Mouse (Mus musculus): ENCODE data around the gene Mfsd4b5. TPM values are rescaled to one million over a fixed set of nuclear protein-coding genes. Genes with fewer than 3 reads are reported as not detected.

Mfsd4b5 gene
- polyA plus RNA-seq, 1 experiment, result not detected

DNA sequence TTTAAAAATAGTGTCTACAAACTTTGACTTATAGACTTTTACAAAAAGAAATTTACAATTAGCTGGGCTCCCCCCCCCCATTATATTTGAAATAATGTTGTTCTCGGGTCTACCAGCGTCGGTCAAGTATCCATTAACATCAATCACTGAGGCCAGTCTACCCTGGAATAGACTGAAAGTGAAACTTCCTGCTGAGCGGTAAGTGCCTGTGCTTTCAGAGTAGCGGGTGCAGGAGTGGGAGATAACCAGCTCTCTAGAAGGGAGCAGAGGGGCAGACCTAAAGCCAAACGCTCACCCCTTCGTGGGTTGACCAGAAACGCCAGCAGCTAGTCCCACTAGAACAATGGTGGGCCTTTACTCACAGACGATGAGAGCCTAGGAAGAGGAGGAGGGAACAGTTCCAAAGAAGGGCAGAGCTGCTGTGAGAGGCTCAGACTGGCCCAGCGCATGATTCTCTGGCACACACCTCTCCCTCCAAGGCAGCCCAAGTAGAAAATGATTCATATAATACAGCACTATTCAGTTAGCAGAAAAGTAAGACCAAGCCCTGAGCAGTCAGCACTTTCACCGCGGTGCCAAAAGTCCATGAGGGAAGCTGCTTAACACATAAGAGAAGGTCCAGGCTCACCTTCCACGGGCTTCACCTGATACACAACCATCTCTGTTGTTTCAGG is 77.5 kb downstream of the Mfsd4b5 start:
- TF ChIP-seq GATA1 (IDR thresholded peaks at IDR 0.05; ENCODE audit: low read length), result no peak

Other genes with a start within 250 kb of the Mfsd4b5 start
- 0.56 and 0.71 TPM in 2 replicates for gene Mfsd4b4, start 87.4 kb downstream of the Mfsd4b5 start, polyA plus RNA-seq (2012)
- gene Mfsd4b2, start 59.7 kb downstream of the Mfsd4b5 start, polyA plus RNA-seq (2012), result not detected in 2 replicates
- not detected in 2 replicates for gene Mfsd4b3, start 26.5 kb downstream of the Mfsd4b5 start, polyA plus RNA-seq (2012)
- gene Mfsd4b1, start 38.6 kb upstream of the Mfsd4b5 start, polyA plus RNA-seq (2012), result not detected in 2 replicates
- gene Slc16a10, start 155.6 kb upstream of the Mfsd4b5 start, polyA plus RNA-seq (2012), result 8.4 and 11.0 TPM in 2 replicates